Mouse (Mus musculus) heart, embryonic 10.5 days (tissue): ENCODE measurements at regions not wholly inside any gene's neighbourhood (a gene's known extent, or its start where the extent isn't known, plus 50 kb on each side); places are given as distances from the start of the nearest gene placed in this dataset.

ENCODE experiments used
- DNase-seq: peaks from one replicate; pipeline ENCODE4 v3.0.0-alpha.2; 2017; ENCODE audit warnings: low spot score
- H3K27ac ChIP-seq: fragments of 300-500 bp; sonication (generic); 2 replicates; pipeline ENCODE4 v1.5.1; 2016; ENCODE audit warnings: mild to moderate bottlenecking
- H3K27me3 ChIP-seq: fragments of 300-500 bp; sonication (generic); 2 replicates; pipeline ENCODE4 v1.6.1; 2016; ENCODE audit warnings: mild to moderate bottlenecking; ENCODE audit not compliant: poor library complexity, insufficient read depth, severe bottlenecking
- H3K36me3 ChIP-seq: fragments of 300-500 bp; sonication (generic); 2 replicates; pipeline ENCODE4 v1.6.1; 2016; ENCODE audit warnings: mild to moderate bottlenecking, moderate library complexity
- H3K4me1 ChIP-seq: fragments of 300-500 bp; sonication (generic); 2 replicates; pipeline ENCODE4 v1.6.1; 2016; ENCODE audit warnings: mild to moderate bottlenecking
- H3K4me3 ChIP-seq: fragments of 300-500 bp; sonication (generic); 2 replicates; pipeline ENCODE4 v1.5.1; 2016; ENCODE audit warnings: mild to moderate bottlenecking, moderate library complexity
- H3K9me3 ChIP-seq: fragments of 300-500 bp; sonication (generic); 2 replicates; pipeline ENCODE4 v1.6.1; 2016; ENCODE audit warnings: mild to moderate bottlenecking, moderate library complexity
- WGBS: fragments of 180-500 bp; shearing (Covaris S2); methylation state at CpG from one replicate; pipeline ENCODE4 v1.1.7; 2016; 5-methylcytosine and 5-hydroxymethylcytosine counted together

- no peaks in the 10 kb centered on the region for H3K36me3 ChIP-seq
- H3K9me3 ChIP-seq: no peaks in the 10 kb centered on the region
- H3K4me1 ChIP-seq: no peaks in the 10 kb centered on the region
- H3K4me3 ChIP-seq: no peak overlapping the region
- H3K27ac ChIP-seq: no peak overlapping the region
- WGBS: 49% methylated on average over 1 of the region's 1 CpGs
- no peak for DNase-seq
- H3K27me3 ChIP-seq: no peaks in the 10 kb centered on the region
These were observed 76.7 kb upstream of the Try4 start for GRCm38 (mm10) chr6:41225382-41225781.

GRCm38 (mm10) chr6:41218415-41218814 is 83.7 kb upstream of the Try4 start:
- H3K4me3 ChIP-seq: no peak overlapping the region
- no peaks in the 10 kb centered on the region for H3K36me3 ChIP-seq
- H3K9me3 ChIP-seq: no peaks in the 10 kb centered on the region
- no peaks in the 10 kb centered on the region for H3K4me1 ChIP-seq
- DNase-seq: no peak
- 80% methylated on average over 7 of the region's 7 CpGs for whole genome bisulfite sequencing
- H3K27me3 ChIP-seq: no peaks in the 10 kb centered on the region
- H3K27ac ChIP-seq: no peak overlapping the region

- 84% methylated on average over 4 of the region's 4 CpGs for WGBS
- no peak overlapping the region for H3K27ac ChIP-seq
- no peaks in the 10 kb centered on the region for H3K27me3 ChIP-seq
- no peak overlapping the region for H3K4me3 ChIP-seq
- H3K4me1 ChIP-seq: no peaks in the 10 kb centered on the region
- no peaks in the 10 kb centered on the region for H3K9me3 ChIP-seq
- H3K36me3 ChIP-seq: no peaks in the 10 kb centered on the region
- no peak for DNase-seq
These were observed 86.2 kb upstream of the Try4 start for GRCm38 (mm10) chr6:41215857-41216256.

- 0 out of 2 replicates have a peak, but pooled peaks cover 3% of the 10 kb centered on the region for H3K9me3 ChIP-seq
- no peaks in the 10 kb centered on the region for H3K36me3 ChIP-seq
- 56% methylated on average over 4 of the region's 4 CpGs for WGBS
- no peaks in the 10 kb centered on the region for H3K4me1 ChIP-seq
- H3K4me3 ChIP-seq: no peak overlapping the region
- DNase-seq: no peak
- no peak overlapping the region for H3K27ac ChIP-seq
- H3K27me3 ChIP-seq: no peaks in the 10 kb centered on the region
These were observed 96.2 kb upstream of the Try4 start for GRCm38 (mm10) chr6:41205864-41206263.

GRCm38 (mm10) chr6:41202882-41203281 is 99.2 kb upstream of the Try4 start:
- WGBS: 87% methylated on average over 1 of the region's 1 CpGs
- Histone ChIP-seq H3K27me3 (no peaks in the 10 kb centered on the region), H3K27ac (no peak overlapping the region), H3K4me1 (no peaks in the 10 kb centered on the region), H3K36me3 (no peaks in the 10 kb centered on the region), H3K4me3 (no peak overlapping the region), H3K9me3 (0 out of 2 replicates have a peak, but pooled peaks cover 3% of the 10 kb centered on the region)
- DNase-seq: no peak

- Histone ChIP-seq H3K27ac (no peak overlapping the region), H3K4me1 (no peaks in the 10 kb centered on the region), H3K4me3 (no peak overlapping the region), H3K27me3 (no peaks in the 10 kb centered on the region), H3K9me3 (0 out of 2 replicates have a peak, but pooled peaks cover 3% of the 10 kb centered on the region), H3K36me3 (no peaks in the 10 kb centered on the region)
- WGBS: 76% methylated on average over 2 of the region's 2 CpGs
- DNase-seq: no peak
These were observed 99.8 kb upstream of the Try4 start for GRCm38 (mm10) chr6:41202302-41202701.

GRCm38 (mm10) chr6:41194464-41194863 is 107.6 kb upstream of the Try4 start:
- Histone ChIP-seq H3K27ac (no peak overlapping the region), H3K4me1 (no peaks in the 10 kb centered on the region), H3K36me3 (no peaks in the 10 kb centered on the region), H3K4me3 (no peak overlapping the region), H3K27me3 (no peaks in the 10 kb centered on the region), H3K9me3 (no peaks in the 10 kb centered on the region)
- 42% methylated on average over 1 of the region's 1 CpGs for WGBS
- DNase-seq: no peak

- H3K9me3 ChIP-seq: no peaks in the 10 kb centered on the region
- H3K27ac ChIP-seq: no peak overlapping the region
- H3K36me3 ChIP-seq: no peaks in the 10 kb centered on the region
- no peak overlapping the region for H3K4me3 ChIP-seq
- DNase-seq: no peak
- WGBS: 57% methylated on average over 1 of the region's 1 CpGs
- H3K27me3 ChIP-seq: no peaks in the 10 kb centered on the region
- H3K4me1 ChIP-seq: no peaks in the 10 kb centered on the region
These were observed 110.2 kb upstream of the Try4 start for GRCm38 (mm10) chr6:41191734-41192326.

- Histone ChIP-seq H3K4me3 (no peak overlapping the region), H3K27ac (no peak overlapping the region), H3K9me3 (no peaks in the 10 kb centered on the region), H3K36me3 (no peaks in the 10 kb centered on the region), H3K27me3 (no peaks in the 10 kb centered on the region), H3K4me1 (no peaks in the 10 kb centered on the region)
- WGBS: 79% methylated on average over 2 of the region's 2 CpGs
- DNase-seq: no peak
These were observed 113.2 kb upstream of the Try4 start for GRCm38 (mm10) chr6:41188910-41189309.

- 62% methylated on average over 1 of the region's 1 CpGs for WGBS
- Histone ChIP-seq H3K4me3 (no peak overlapping the region), H3K27me3 (no peaks in the 10 kb centered on the region), H3K27ac (no peak overlapping the region), H3K9me3 (no peaks in the 10 kb centered on the region), H3K36me3 (no peaks in the 10 kb centered on the region), H3K4me1 (no peaks in the 10 kb centered on the region)
- DNase-seq: no peak
These were observed 114.1 kb upstream of the Try4 start for GRCm38 (mm10) chr6:41187966-41188365.

GRCm38 (mm10) chr6:41178896-41179295 is 123.2 kb upstream of the Try4 start:
- DNase-seq: no peak
- H3K36me3 ChIP-seq: no peaks in the 10 kb centered on the region
- H3K27ac ChIP-seq: no peak overlapping the region
- no peaks in the 10 kb centered on the region for H3K9me3 ChIP-seq
- WGBS: 80% methylated on average over 7 of the region's 7 CpGs
- H3K27me3 ChIP-seq: no peaks in the 10 kb centered on the region
- H3K4me3 ChIP-seq: no peak overlapping the region
- no peaks in the 10 kb centered on the region for H3K4me1 ChIP-seq

GRCm38 (mm10) chr6:41178019-41178418 is 124.0 kb upstream of the Try4 start:
- Histone ChIP-seq H3K36me3 (no peaks in the 10 kb centered on the region), H3K4me3 (no peak overlapping the region), H3K9me3 (no peaks in the 10 kb centered on the region), H3K27ac (no peak overlapping the region), H3K27me3 (no peaks in the 10 kb centered on the region), H3K4me1 (no peaks in the 10 kb centered on the region)
- DNase-seq: no peak
- 76% methylated on average over 2 of the region's 2 CpGs for WGBS

- Histone ChIP-seq H3K27ac (no peak overlapping the region), H3K4me3 (no peak overlapping the region), H3K36me3 (no peaks in the 10 kb centered on the region), H3K27me3 (no peaks in the 10 kb centered on the region), H3K9me3 (no peaks in the 10 kb centered on the region), H3K4me1 (no peaks in the 10 kb centered on the region)
- no peak for DNase-seq
- WGBS: 77% methylated on average over 3 of the region's 3 CpGs
These were observed 124.9 kb upstream of the Try4 start for GRCm38 (mm10) chr6:41177152-41177551.

- no peaks in the 10 kb centered on the region for H3K4me1 ChIP-seq
- 78% methylated on average over 1 of the region's 1 CpGs for WGBS
- no peaks in the 10 kb centered on the region for H3K9me3 ChIP-seq
- H3K4me3 ChIP-seq: no peak overlapping the region
- no peaks in the 10 kb centered on the region for H3K27me3 ChIP-seq
- H3K36me3 ChIP-seq: no peaks in the 10 kb centered on the region
- DNase-seq: no peak
- no peak overlapping the region for H3K27ac ChIP-seq
These were observed 126.0 kb upstream of the Try4 start for GRCm38 (mm10) chr6:41176034-41176433.
